Mouse (Mus musculus): ENCODE data around the gene Celf2. TPM values are rescaled to one million over a fixed set of nuclear protein-coding genes. Genes with fewer than 3 reads are reported as not detected.
"Not testable (repeated sequence)": the region's sequence is repeated elsewhere in the genome, so short reads cannot be mapped to it uniquely, and the experiment has no call there.

The Celf2 gene
- 15.9 and 16.5 TPM in 2 replicates for polyA plus RNA-seq (2015; fragmentation: Nextera tagmentation; extraction: Ambion mirVana)

- not testable (repeated sequence) for H3K4me3 ChIP-seq (ENCODE audit: low read length); ATAC-seq (ENCODE audit: low FRiP score, low TSS enrichment); H3K36me3 ChIP-seq (ENCODE audit: insufficient read depth, low read length); H3K9ac ChIP-seq (replicated peaks; ENCODE audit: low read length); H3K9me3 ChIP-seq (ENCODE audit: low read length); H3K4me2 ChIP-seq (replicated peaks; ENCODE audit: low read depth, low read length); H3K27ac ChIP-seq (ENCODE audit: low read length); H3K27me3 ChIP-seq (ENCODE audit: insufficient read depth, low read length); H3K4me1 ChIP-seq (ENCODE audit: insufficient read depth, low read length)
- 90% methylated on average over 9 of the region's 9 CpGs for WGBS
These were observed at the start of gene Celf2 for GRCm38 (mm10) chr2:7509463-7509862. Celf2 (minus strand) TSS chr2:7509563.

DNA sequence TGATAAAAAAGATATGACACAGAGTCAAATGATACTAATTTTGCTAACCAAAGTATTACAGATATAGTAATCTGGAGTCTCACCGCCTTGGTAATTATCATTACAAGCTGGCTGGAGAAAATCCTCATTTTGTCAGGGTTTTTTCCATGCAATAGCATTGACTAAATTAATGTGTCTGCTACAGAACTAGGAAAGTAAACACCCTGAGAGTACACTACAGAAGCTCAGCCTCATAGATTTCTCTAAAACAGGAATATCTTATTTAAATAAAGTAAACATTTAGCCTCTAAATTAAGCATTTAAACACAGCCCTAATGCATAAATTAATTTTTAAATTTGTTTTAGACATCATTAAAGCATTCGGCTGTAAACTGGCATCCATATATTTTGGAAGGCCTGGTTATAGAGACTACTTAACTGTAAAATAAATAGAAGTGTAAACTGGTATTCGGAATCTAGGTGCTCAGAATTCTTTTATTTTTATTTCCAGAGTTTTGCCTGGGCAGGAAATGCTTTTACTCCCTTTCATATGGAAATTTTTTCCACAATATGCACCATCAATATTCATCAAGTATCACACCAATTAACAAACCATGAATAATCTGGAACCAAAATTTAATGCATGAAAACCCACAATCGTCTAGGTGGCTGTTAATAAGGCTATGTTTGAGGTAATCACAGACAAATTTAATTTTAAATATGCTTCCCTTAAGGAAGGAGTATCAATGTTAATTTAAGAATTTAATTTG, 46.0 kb upstream of the Celf2 start:
- Histone ChIP-seq H3K27ac (ENCODE audit: low read length) (no peak overlapping the region), H3K4me3 (ENCODE audit: low read length) (no peak overlapping the region), H3K9me3 (ENCODE audit: low read length) (no peaks in the 10 kb centered on the region), H3K36me3 (ENCODE audit: insufficient read depth, low read length) (no peaks in the 10 kb centered on the region), H3K27me3 (ENCODE audit: insufficient read depth, low read length) (no peaks in the 10 kb centered on the region), H3K4me2 (replicated peaks; ENCODE audit: low read depth, low read length) (no peak overlapping the region), H3K9ac (replicated peaks; ENCODE audit: low read length) (no peak overlapping the region), H3K4me1 (ENCODE audit: insufficient read depth, low read length) (no peaks in the 10 kb centered on the region)
- WGBS, result 77% methylated on average over 4 of the region's 4 CpGs
- no peak for ATAC-seq (ENCODE audit: low FRiP score, low TSS enrichment)

DNA sequence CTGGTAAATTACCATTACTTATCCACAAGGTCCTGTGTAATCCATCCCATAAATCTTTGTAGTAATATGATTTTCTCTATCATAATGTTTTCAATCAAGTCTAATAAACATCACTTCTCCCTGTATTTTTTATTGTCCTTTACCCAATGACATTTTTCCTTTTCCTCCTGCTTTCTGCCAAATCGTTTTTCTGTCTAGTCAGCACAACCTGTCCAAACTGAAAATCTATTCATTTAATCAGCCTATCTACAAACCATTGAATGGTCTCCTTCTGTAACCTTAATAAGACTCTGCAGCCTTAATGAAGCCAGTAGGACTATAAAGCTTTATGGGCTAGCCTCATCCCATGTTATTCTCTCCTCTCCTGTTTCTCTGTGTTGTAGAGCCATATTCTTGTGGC, 45.2 kb upstream of the Celf2 start:
- no peak overlapping the region for H3K4me3 ChIP-seq (ENCODE audit: low read length)
- H3K36me3 ChIP-seq (ENCODE audit: insufficient read depth, low read length), result no peaks in the 10 kb centered on the region
- H3K4me2 ChIP-seq (replicated peaks; ENCODE audit: low read depth, low read length), result no peak overlapping the region
- no peak overlapping the region for H3K27ac ChIP-seq (ENCODE audit: low read length)
- H3K27me3 ChIP-seq (ENCODE audit: insufficient read depth, low read length), result no peaks in the 10 kb centered on the region
- 78% methylated on average over 1 of the region's 1 CpGs for WGBS
- ATAC-seq (ENCODE audit: low FRiP score, low TSS enrichment), result no peak
- no peaks in the 10 kb centered on the region for H3K4me1 ChIP-seq (ENCODE audit: insufficient read depth, low read length)
- no peaks in the 10 kb centered on the region for H3K9me3 ChIP-seq (ENCODE audit: low read length)
- H3K9ac ChIP-seq (replicated peaks; ENCODE audit: low read length), result no peak overlapping the region

GRCm38 (mm10) chr2:7552887-7553286, 43.5 kb upstream of the Celf2 start:
- no peak overlapping the region for H3K9ac ChIP-seq (replicated peaks; ENCODE audit: low read length)
- H3K4me2 ChIP-seq (replicated peaks; ENCODE audit: low read depth, low read length), result no peak overlapping the region
- H3K36me3 ChIP-seq (ENCODE audit: insufficient read depth, low read length), result no peaks in the 10 kb centered on the region
- H3K4me3 ChIP-seq (ENCODE audit: low read length), result no peak overlapping the region
- no peaks in the 10 kb centered on the region for H3K27me3 ChIP-seq (ENCODE audit: insufficient read depth, low read length)
- H3K4me1 ChIP-seq (ENCODE audit: insufficient read depth, low read length), result no peaks in the 10 kb centered on the region
- H3K9me3 ChIP-seq (ENCODE audit: low read length), result no peaks in the 10 kb centered on the region
- H3K27ac ChIP-seq (ENCODE audit: low read length), result no peak overlapping the region
- ATAC-seq (ENCODE audit: low FRiP score, low TSS enrichment), result peak; percentile 85
- WGBS, result 60% methylated on average over 3 of the region's 3 CpGs

DNA sequence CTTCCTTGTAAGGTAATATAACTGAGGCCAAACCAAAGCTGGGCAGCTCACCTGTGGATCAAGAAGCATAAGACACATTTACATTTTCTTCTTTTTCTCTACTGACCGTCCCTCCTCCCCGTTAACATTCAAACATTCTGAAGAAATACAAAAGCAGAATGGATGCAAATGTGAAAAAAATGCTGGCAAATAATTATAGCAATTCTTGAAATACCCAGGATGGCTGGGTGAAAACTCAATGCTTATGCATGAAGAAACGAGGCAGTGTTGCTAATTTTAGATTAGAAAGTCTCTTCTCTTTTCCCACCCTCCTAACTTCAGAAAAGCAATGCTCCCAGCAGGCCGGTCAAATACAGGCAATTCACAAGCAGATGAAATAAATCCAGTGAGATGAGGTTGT, 39.5 kb upstream of the Celf2 start:
- no peak for ATAC-seq (ENCODE audit: low FRiP score, low TSS enrichment)
- Histone ChIP-seq H3K4me1 (ENCODE audit: insufficient read depth, low read length) (no peaks in the 10 kb centered on the region), H3K4me2 (replicated peaks; ENCODE audit: low read depth, low read length) (no peak overlapping the region), H3K4me3 (ENCODE audit: low read length) (no peak overlapping the region), H3K27me3 (ENCODE audit: insufficient read depth, low read length) (no peaks in the 10 kb centered on the region), H3K27ac (ENCODE audit: low read length) (no peak overlapping the region), H3K36me3 (ENCODE audit: insufficient read depth, low read length) (no peaks in the 10 kb centered on the region), H3K9me3 (ENCODE audit: low read length) (no peaks in the 10 kb centered on the region), H3K9ac (replicated peaks; ENCODE audit: low read length) (no peak overlapping the region)
- WGBS, result 73% methylated on average over 4 of the region's 4 CpGs

- 87% methylated on average over 5 of the region's 5 CpGs for WGBS
- ATAC-seq (ENCODE audit: low FRiP score, low TSS enrichment), result no peak
- Histone ChIP-seq H3K27ac (ENCODE audit: low read length) (no peak overlapping the region), H3K36me3 (ENCODE audit: insufficient read depth, low read length) (no peaks in the 10 kb centered on the region), H3K9ac (replicated peaks; ENCODE audit: low read length) (no peak overlapping the region), H3K4me3 (ENCODE audit: low read length) (no peak overlapping the region), H3K4me2 (replicated peaks; ENCODE audit: low read depth, low read length) (no peak overlapping the region), H3K4me1 (ENCODE audit: insufficient read depth, low read length) (no peaks in the 10 kb centered on the region), H3K27me3 (ENCODE audit: insufficient read depth, low read length) (no peaks in the 10 kb centered on the region), H3K9me3 (ENCODE audit: low read length) (no peaks in the 10 kb centered on the region; the same call in 1 of the 2 replicates)
These were observed 25.3 kb upstream of the Celf2 start for GRCm38 (mm10) chr2:7534615-7535204.

GRCm38 (mm10) chr2:7534195-7534594, 24.8 kb upstream of the Celf2 start:
- H3K4me2 ChIP-seq (replicated peaks; ENCODE audit: low read depth, low read length), result no peak overlapping the region
- no peaks in the 10 kb centered on the region for H3K27me3 ChIP-seq (ENCODE audit: insufficient read depth, low read length)
- H3K4me3 ChIP-seq (ENCODE audit: low read length), result no peak overlapping the region
- H3K27ac ChIP-seq (ENCODE audit: low read length), result no peak overlapping the region
- no peak for ATAC-seq (ENCODE audit: low FRiP score, low TSS enrichment)
- H3K4me1 ChIP-seq (ENCODE audit: insufficient read depth, low read length), result no peaks in the 10 kb centered on the region
- H3K9ac ChIP-seq (replicated peaks; ENCODE audit: low read length), result no peak overlapping the region
- H3K36me3 ChIP-seq (ENCODE audit: insufficient read depth, low read length), result no peaks in the 10 kb centered on the region
- no peaks in the 10 kb centered on the region; the same call in 1 of the 2 replicates for H3K9me3 ChIP-seq (ENCODE audit: low read length)
- WGBS, result 81% methylated on average over 2 of the region's 2 CpGs

GRCm38 (mm10) chr2:7531185-7531960, 22.0 kb upstream of the Celf2 start:
- H3K4me3 ChIP-seq (ENCODE audit: low read length), result no peak overlapping the region
- H3K4me2 ChIP-seq (replicated peaks; ENCODE audit: low read depth, low read length), result no peak overlapping the region
- no peak overlapping the region for H3K27ac ChIP-seq (ENCODE audit: low read length)
- H3K4me1 ChIP-seq (ENCODE audit: insufficient read depth, low read length), result no peaks in the 10 kb centered on the region
- H3K27me3 ChIP-seq (ENCODE audit: insufficient read depth, low read length), result no peaks in the 10 kb centered on the region
- H3K36me3 ChIP-seq (ENCODE audit: insufficient read depth, low read length), result no peaks in the 10 kb centered on the region
- WGBS, result 83% methylated on average over 6 of the region's 6 CpGs
- H3K9me3 ChIP-seq (ENCODE audit: low read length), result no peaks in the 10 kb centered on the region
- ATAC-seq (ENCODE audit: low FRiP score, low TSS enrichment), result no peak
- H3K9ac ChIP-seq (replicated peaks; ENCODE audit: low read length), result no peak overlapping the region

GRCm38 (mm10) chr2:7530461-7531184, 21.3 kb upstream of the Celf2 start:
- no peaks in the 10 kb centered on the region for H3K36me3 ChIP-seq (ENCODE audit: insufficient read depth, low read length)
- H3K27ac ChIP-seq (ENCODE audit: low read length), result no peak overlapping the region
- H3K9ac ChIP-seq (replicated peaks; ENCODE audit: low read length), result no peak overlapping the region
- no peak for ATAC-seq (ENCODE audit: low FRiP score, low TSS enrichment)
- H3K4me2 ChIP-seq (replicated peaks; ENCODE audit: low read depth, low read length), result no peak overlapping the region
- no peaks in the 10 kb centered on the region for H3K9me3 ChIP-seq (ENCODE audit: low read length)
- 76% methylated on average over 8 of the region's 8 CpGs for WGBS
- no peaks in the 10 kb centered on the region for H3K27me3 ChIP-seq (ENCODE audit: insufficient read depth, low read length)
- no peak overlapping the region for H3K4me3 ChIP-seq (ENCODE audit: low read length)
- no peaks in the 10 kb centered on the region for H3K4me1 ChIP-seq (ENCODE audit: insufficient read depth, low read length)

Measured in kidney, embryonic 16.5 days (tissue).